Mouse (Mus musculus) ES-E14 (cell line): ENCODE results near the gene Mpig6b. TPM values are rescaled to one million over a fixed set of nuclear protein-coding genes. Genes with fewer than 3 reads are reported as not detected.

ENCODE experiments used
- DNase-seq: peaks from one replicate; pipeline ENCODE4 v3.0.0-alpha.2; 2013; ENCODE audit warnings: low read depth, low spot score
- H3K27ac ChIP-seq: 2 replicates; pipeline ENCODE4 v1.5.1; 2012; ENCODE audit warnings: low read depth, mild to moderate bottlenecking, low read length, moderate library complexity, mixed read lengths; ENCODE audit not compliant: poor library complexity, insufficient read depth, severe bottlenecking
- H3K36me3 ChIP-seq: 2 replicates; pipeline ENCODE4 v1.6.1; 2012; ENCODE audit warnings: mild to moderate bottlenecking, low read length, moderate library complexity, mixed read lengths; ENCODE audit not compliant: control insufficient read depth, poor library complexity, insufficient read depth, severe bottlenecking
- H3K4me1 ChIP-seq, 2 experiments: fragments of 150-350 bp in 1 of 2; sonication (generic) in 1 of 2; 2 replicates each; pipeline ENCODE4 v1.6.1; 2012; ENCODE audit warnings: low read length in 2 of 2, mild to moderate bottlenecking in 1 of 2, mixed read lengths in 1 of 2; ENCODE audit not compliant: control insufficient read depth in 2 of 2, insufficient read depth in 2 of 2, poor library complexity in 1 of 2
- H3K4me3 ChIP-seq, 2 experiments: fragments of 150-350 bp in 1 of 2; sonication (generic) in 1 of 2; 2 replicates each; pipeline ENCODE4 v1.5.1; 2012; ENCODE audit warnings: low read length in 2 of 2, low read depth in 1 of 2, mild to moderate bottlenecking in 1 of 2, mixed read lengths in 1 of 2; ENCODE audit not compliant: insufficient read depth in 1 of 2, poor library complexity in 1 of 2, severe bottlenecking in 1 of 2
- H3K9ac ChIP-seq: 2 replicates; pipeline ENCODE4 v1.6.1; 2012; ENCODE audit warnings: low read depth, mild to moderate bottlenecking, low read length, mixed read lengths; ENCODE audit not compliant: poor library complexity, insufficient read depth, severe bottlenecking
- H3K9me3 ChIP-seq: fragments of 150-350 bp; sonication (generic); 2 replicates; pipeline ENCODE4 v1.6.1; 2012; ENCODE audit warnings: low read depth, mild to moderate bottlenecking, low read length; ENCODE audit not compliant: control insufficient read depth, insufficient read depth
- CHD2 ChIP-seq: IDR thresholded peaks from 2 replicates; pipeline ENCODE4 v1.6.1; 2014; ENCODE audit warnings: mild to moderate bottlenecking, low read depth, low read length, inconsistent platforms
- HCFC1 ChIP-seq: IDR thresholded peaks from 2 replicates; pipeline ENCODE4 v1.6.1; 2012; ENCODE audit warnings: low read length, inconsistent platforms, borderline replicate concordance; ENCODE audit not compliant: insufficient read depth
- MAFK ChIP-seq: IDR thresholded peaks from 2 replicates; pipeline ENCODE4 v1.6.1; 2014; ENCODE audit warnings: mild to moderate bottlenecking, low read depth, low read length, inconsistent platforms; ENCODE audit not compliant: insufficient read depth
- ZC3H11A ChIP-seq: IDR thresholded peaks from 2 replicates; pipeline ENCODE4 v1.6.1; 2012; ENCODE audit warnings: low read depth, mild to moderate bottlenecking, inconsistent platforms, low read length, borderline replicate concordance
- ZNF384 ChIP-seq: IDR thresholded peaks from 2 replicates; pipeline ENCODE4 v1.6.1; 2012; ENCODE audit warnings: low read depth, low read length, inconsistent platforms
- in situ Hi-C, 2 experiments: fragments of 600-800 bp; cut with MboI; formaldehyde crosslinking; loops; one replicate each; pipeline ENCODE4 v1.15.1; 2025; ENCODE audit warnings: low sequenced_read_pairs in 2 of 2, inconsistent platforms in 1 of 2; ENCODE audit not compliant: unreplicated experiment in 2 of 2
- total RNA-seq: library from RNA; depleted of rRNA; stranded (reverse); fragments of 300-350 nt; gene quantifications from 2 replicates; pipeline ENCODE4 v1.2.3, GENCODE M21; 2012

Mpig6b gene
- total RNA-seq, 1 experiment = not detected

DNA sequence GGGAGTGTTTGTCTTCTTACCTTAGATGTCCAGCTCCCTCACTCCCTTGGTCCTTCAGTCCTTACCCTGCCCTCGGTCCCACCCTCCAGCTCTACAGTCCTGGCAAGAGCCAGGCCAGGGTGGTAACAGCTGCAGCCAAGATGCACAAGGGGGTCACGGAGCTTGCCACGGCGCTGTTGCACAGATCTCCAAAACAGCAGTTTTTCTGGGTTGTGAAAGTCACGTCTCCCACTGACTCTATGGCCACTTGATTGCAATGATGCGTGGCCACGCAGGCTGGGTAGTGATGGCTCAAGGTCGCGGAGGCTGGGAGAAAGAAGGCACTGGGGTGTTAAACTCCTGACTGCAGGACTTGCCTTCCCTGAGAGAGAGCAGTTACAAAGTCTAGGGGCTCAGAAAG lies 5.5 kb upstream of the Mpig6b start:
- no peak overlapping the region for H3K27ac ChIP-seq
- TF ChIP-seq ZNF384 (no peak), HCFC1 (no peak), CHD2 (no peak), MAFK (no peak), ZC3H11A (no peak)
- DNase-seq = no peak
- H3K36me3 ChIP-seq = no peaks in the 10 kb centered on the region
- no peaks in the 10 kb centered on the region for H3K9me3 ChIP-seq
- no peak overlapping the region for H3K4me3 ChIP-seq
- H3K4me1 ChIP-seq = peaks cover 11 to 13% of the 10 kb centered on the region in 2 experiments; a peak in 2 of 4 replicates
- H3K9ac ChIP-seq = no peak overlapping the region
- in situ Hi-C loops = no loop called here

DNA sequence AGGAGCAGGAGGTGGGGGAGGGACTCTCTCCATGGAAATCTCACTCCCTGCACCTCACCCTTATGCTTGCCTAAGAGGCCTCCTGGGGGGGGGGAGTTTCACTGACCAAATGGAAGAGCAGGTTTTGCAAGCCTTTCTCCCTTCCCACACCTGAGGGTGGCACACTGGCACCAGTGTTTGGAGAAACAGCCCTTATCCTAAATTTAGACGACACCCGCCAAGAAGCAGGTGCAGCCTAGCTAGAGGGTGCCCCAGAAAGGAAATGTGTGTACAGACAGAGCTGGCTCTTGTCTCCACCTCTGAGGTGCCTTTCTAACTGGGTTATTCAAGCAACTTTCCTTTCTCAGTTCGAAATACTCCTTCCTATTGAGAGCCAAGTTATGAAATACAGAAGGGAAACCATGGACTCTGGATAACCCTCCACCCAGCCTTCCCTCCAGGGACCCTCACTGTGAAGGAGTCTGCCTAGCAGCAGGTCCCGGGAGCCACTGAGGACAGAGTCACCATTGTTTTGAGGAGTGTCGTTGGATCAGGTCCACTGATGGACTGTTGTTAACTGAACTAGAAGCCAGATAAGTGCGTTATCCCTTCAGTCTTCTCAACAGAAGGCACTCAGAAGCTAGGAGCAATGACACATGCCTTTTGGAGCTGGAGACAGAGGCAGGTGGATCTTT lies 4.7 kb upstream of the Mpig6b start:
- H3K4me3 ChIP-seq = no peak overlapping the region
- H3K9ac ChIP-seq = no peak overlapping the region
- no peaks in the 10 kb centered on the region for H3K36me3 ChIP-seq
- no peak overlapping the region for H3K27ac ChIP-seq
- in situ Hi-C loops = no loop called here
- peaks cover 9 to 16% of the 10 kb centered on the region in 2 experiments; a peak in 3 of 4 replicates for H3K4me1 ChIP-seq
- H3K9me3 ChIP-seq = no peaks in the 10 kb centered on the region
- DNase-seq = no peak
- TF ChIP-seq ZNF384 = no peak
- TF ChIP-seq HCFC1 = no peak
- no peak for TF ChIP-seq ZC3H11A
- no peak for TF ChIP-seq MAFK

DNA sequence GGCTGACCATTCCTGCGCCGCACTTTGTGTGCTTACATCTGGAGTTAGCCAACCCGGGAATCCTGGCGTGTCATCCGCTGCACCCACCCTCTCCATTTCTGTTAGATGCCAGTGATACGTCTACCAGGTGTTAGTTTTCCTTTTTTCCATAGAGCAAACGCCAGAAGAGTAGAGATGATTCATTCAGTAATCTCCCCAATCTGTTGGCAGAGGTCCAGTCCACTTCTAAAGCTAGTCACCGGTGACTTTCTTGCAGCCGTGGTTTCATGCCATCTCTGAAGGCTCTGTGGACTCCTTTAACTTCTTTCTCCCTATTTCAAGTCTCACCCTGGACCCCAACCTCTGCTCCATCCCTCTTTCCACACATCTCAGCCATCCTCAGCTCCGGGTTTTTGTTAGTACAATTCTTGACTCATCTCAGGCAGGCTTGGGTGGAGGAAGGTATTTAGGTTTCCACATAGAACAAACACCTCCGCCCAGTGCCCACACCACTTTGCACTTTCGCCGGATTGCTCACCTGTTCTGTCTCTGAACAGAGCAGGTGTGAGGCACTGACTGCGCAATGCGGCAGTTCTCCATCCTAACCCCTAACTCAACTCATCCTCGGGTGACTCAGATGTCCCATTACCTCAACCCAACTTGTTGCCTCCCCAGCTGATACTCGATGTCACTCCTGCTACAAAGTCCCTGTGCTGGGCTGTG lies 2.4 kb upstream of the Mpig6b start:
- Histone ChIP-seq H3K27ac (no peak overlapping the region), H3K36me3 (no peaks in the 10 kb centered on the region)
- in situ Hi-C loops = no loop called here

GRCm38 (mm10) chr17:35064951-35065947 lies 735 bp downstream of the Mpig6b start, which contains the start of gene Ly6g6c:
Ly6g6c (plus strand) TSS chr17:35065388.
- TF ChIP-seq MAFK = no peak
- no peak for TF ChIP-seq ZNF384
- TF ChIP-seq CHD2 = no peak
- TF ChIP-seq ZC3H11A = no peak
- no peak for TF ChIP-seq HCFC1
- DNase-seq = peak; percentile 77

More for the DNA sequence above, 2.4 kb upstream of the Mpig6b start:
- Histone ChIP-seq H3K4me3 (no peak overlapping the region), H3K9me3 (no peaks in the 10 kb centered on the region), H3K4me1 (peaks cover 8 to 23% of the 10 kb centered on the region in 2 experiments; a peak in 3 of 4 replicates), H3K9ac (no peak overlapping the region)
- no peak for TF ChIP-seq MAFK
- no peak for TF ChIP-seq CHD2
- no peak for TF ChIP-seq ZC3H11A
- no peak for TF ChIP-seq ZNF384
- no peak for DNase-seq

More at GRCm38 (mm10) chr17:35064951-35065947, 735 bp downstream of the Mpig6b start, which contains the start of gene Ly6g6c:
- Histone ChIP-seq H3K4me1 (peaks cover 6 to 32% of the 10 kb centered on the region in 2 experiments), H3K27ac (peak within 1 kb of the TSS; percentile 85), H3K9me3 (no peaks in the 10 kb centered on the region), H3K4me3 (peak within 1 kb of the TSS; percentile 63 to 64), H3K36me3 (peaks cover 8% of the 10 kb centered on the region; the same call in 1 of the 2 replicates), H3K9ac (peak within 1 kb of the TSS; percentile 67)
- in situ Hi-C loops = no loop called here
